Mouse (Mus musculus) myocyte (in vitro differentiated cells): Measurements from ENCODE around the gene Txndc2. TPM values are rescaled to one million over a fixed set of nuclear protein-coding genes. Genes with fewer than 3 reads are reported as not detected.
A peak's percentile ranks its signal among the peaks of the same experiment; 100 is the strongest.

Source experiments
- H3K27me3 ChIP-seq: one replicate; pipeline ENCODE4 v1.6.1; 2011; ENCODE audit not compliant: control insufficient read depth, insufficient read depth, insufficient read length
- H3K36me3 ChIP-seq: one replicate; pipeline ENCODE4 v1.6.1; 2011; ENCODE audit not compliant: control insufficient read depth, insufficient read depth
- H3K4me2 ChIP-seq: one replicate; pipeline ENCODE4 v1.6.1; 2011; ENCODE audit warnings: low read depth, control low read depth
- H3K4me3 ChIP-seq: one replicate; pipeline ENCODE4 v1.5.1; 2011; ENCODE audit warnings: mild to moderate bottlenecking, control low read depth, moderate library complexity
- H3K79me2 ChIP-seq: one replicate; pipeline ENCODE4 v1.6.1; 2011; ENCODE audit not compliant: control insufficient read depth, insufficient read depth
- H3ac ChIP-seq: one replicate; pipeline ENCODE4 v1.6.1; 2011; ENCODE audit not compliant: control insufficient read depth, insufficient read length
- CEBPB ChIP-seq: IDR thresholded peaks from 2 replicates; pipeline ENCODE4 v1.6.1; 2011; ENCODE audit warnings: mild to moderate bottlenecking, moderate library complexity; ENCODE audit not compliant: poor library complexity, insufficient read depth, severe bottlenecking
- E2F4 ChIP-seq: IDR thresholded peaks from one replicate; pipeline ENCODE4 v1.6.1; 2011; ENCODE audit warnings: mild to moderate bottlenecking, control low read depth, moderate library complexity; ENCODE audit not compliant: insufficient read depth
- MAX ChIP-seq: IDR thresholded peaks from one replicate; pipeline ENCODE4 v1.6.1; 2011; ENCODE audit warnings: low read depth, mild to moderate bottlenecking, control low read depth
- MYOD1 ChIP-seq, 3 experiments: IDR thresholded peaks; one replicate each; pipeline ENCODE4 v1.6.1; 2011; ENCODE audit warnings: control low read depth in 2 of 3, low read depth in 2 of 3, mild to moderate bottlenecking in 2 of 3, moderate library complexity in 1 of 3; ENCODE audit not compliant: insufficient read length in 2 of 3, control insufficient read depth in 1 of 3
- MYOG ChIP-seq, 3 experiments: IDR thresholded peaks; one replicate each; pipeline ENCODE4 v1.6.1; 2011; ENCODE audit warnings: control low read depth in 2 of 3, low read depth in 2 of 3, mild to moderate bottlenecking in 2 of 3; ENCODE audit not compliant: insufficient read length in 2 of 3, control insufficient read depth in 1 of 3, insufficient read depth in 1 of 3
- POLR2A ChIP-seq: IDR thresholded peaks from one replicate; pipeline ENCODE4 v1.6.1; 2011; ENCODE audit warnings: low read depth, mild to moderate bottlenecking, control low read depth, moderate library complexity; ENCODE audit not compliant: insufficient read length
- POLR2AphosphoS2 ChIP-seq: IDR thresholded peaks from one replicate; pipeline ENCODE4 v1.6.1; 2011; ENCODE audit warnings: low read depth, control low read depth; ENCODE audit not compliant: insufficient read length
- REST ChIP-seq: IDR thresholded peaks from one replicate; pipeline ENCODE4 v1.6.1; 2011; ENCODE audit warnings: mild to moderate bottlenecking, control low read depth, moderate library complexity; ENCODE audit not compliant: insufficient read depth, insufficient read length
- SRF ChIP-seq: IDR thresholded peaks from one replicate; pipeline ENCODE4 v1.6.1; 2011; ENCODE audit warnings: low read depth; ENCODE audit not compliant: control insufficient read depth, insufficient read length
- TCF12 ChIP-seq: IDR thresholded peaks from one replicate; pipeline ENCODE4 v1.6.1; 2011; ENCODE audit warnings: mild to moderate bottlenecking, control low read depth; ENCODE audit not compliant: poor library complexity, insufficient read depth, severe bottlenecking
- TCF3 ChIP-seq: IDR thresholded peaks from one replicate; pipeline ENCODE4 v1.6.1; 2011; ENCODE audit warnings: low read depth, control low read depth; ENCODE audit not compliant: insufficient read length
- USF1 ChIP-seq: IDR thresholded peaks from one replicate; pipeline ENCODE4 v1.6.1; 2011; ENCODE audit warnings: low read depth, mild to moderate bottlenecking, control low read depth, moderate library complexity
- polyA plus RNA-seq: library from polyadenylated mRNA; unstranded; fragments of >200 nt; fragmentation: generic; extraction: Trizol; gene quantifications from one replicate; pipeline ENCODE4 v1.2.1, GENCODE M21; 2012; ENCODE audit warnings: missing spikeins

The Txndc2 gene
- polyA plus RNA-seq, 1 experiment, result 0.04 TPM

- Histone ChIP-seq H3K27me3 (no peaks in the 10 kb centered on the region), H3K36me3 (no peaks in the 10 kb centered on the region), H3ac (peak overlapping the region; percentile 93), H3K4me3 (peak overlapping the region; percentile 45), H3K79me2 (peaks cover 45% of the 10 kb centered on the region), H3K4me2 (no peak overlapping the region)
- no peak for TF ChIP-seq TCF12
- TF ChIP-seq POLR2AphosphoS2, result no peak
These were observed 28.9 kb downstream of the Txndc2 start for GRCm38 (mm10) chr17:65613142-65613462.

DNA sequence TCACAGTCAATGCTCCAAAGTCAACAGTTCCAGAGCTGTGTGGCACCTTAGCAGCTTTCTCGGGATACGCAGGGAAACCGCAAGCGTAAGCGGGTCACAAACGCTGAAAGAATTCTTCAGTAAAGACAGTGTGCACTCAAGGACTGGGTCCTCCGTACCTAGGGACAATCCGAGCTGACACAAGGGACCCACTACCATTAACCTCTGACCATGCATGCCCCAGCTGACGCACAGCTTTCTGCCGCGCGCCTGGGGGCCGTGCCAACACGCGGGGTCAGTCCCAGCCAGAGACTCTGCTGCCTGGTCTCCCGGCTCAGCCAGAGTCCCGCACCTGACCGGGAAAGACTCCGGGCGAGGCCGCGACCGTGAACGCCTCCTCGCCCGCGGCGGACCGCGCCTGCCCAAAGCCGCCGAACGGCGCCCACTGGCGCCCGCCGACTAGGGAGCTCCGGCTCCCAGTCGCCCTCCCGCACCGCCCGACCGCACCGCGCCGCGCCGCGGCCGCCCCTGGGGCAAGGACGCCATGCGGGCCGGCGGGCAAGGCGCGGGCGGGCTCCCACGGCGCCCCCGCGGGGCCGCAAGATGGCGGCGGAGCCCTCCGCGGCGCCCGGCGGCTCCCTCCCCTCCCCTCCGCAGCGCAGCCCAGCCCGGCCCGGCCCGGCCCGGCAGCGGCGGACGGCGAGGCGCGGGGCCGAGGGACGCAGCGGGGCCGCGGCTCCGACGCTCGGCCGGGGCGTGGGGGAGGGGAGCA lies 29.4 kb downstream of the Txndc2 start:
- H3ac ChIP-seq, result peak overlapping the region; percentile 93
- peak overlapping the region; percentile 78 for H3K4me2 ChIP-seq
- TF ChIP-seq CEBPB (no peak), MYOG (IDR thresholded peaks at IDR 0.05; ENCODE audit: control insufficient read depth in 1 of 3, insufficient read depth in 1 of 3, insufficient read length in 2 of 3, low read depth in 2 of 3) (peak in 1 of 3 experiments; percentile 8), MAX (no peak), SRF (no peak), MYOD1 (IDR thresholded peaks at IDR 0.05; ENCODE audit: control insufficient read depth in 1 of 3, insufficient read length in 2 of 3, low read depth in 2 of 3) (peak in 1 of 3 experiments; percentile 14), TCF12 (no peak)
- H3K36me3 ChIP-seq, result no peaks in the 10 kb centered on the region
- H3K79me2 ChIP-seq, result peaks cover 51% of the 10 kb centered on the region
- peak overlapping the region; percentile 45 for H3K4me3 ChIP-seq
- H3K27me3 ChIP-seq, result no peaks in the 10 kb centered on the region

DNA sequence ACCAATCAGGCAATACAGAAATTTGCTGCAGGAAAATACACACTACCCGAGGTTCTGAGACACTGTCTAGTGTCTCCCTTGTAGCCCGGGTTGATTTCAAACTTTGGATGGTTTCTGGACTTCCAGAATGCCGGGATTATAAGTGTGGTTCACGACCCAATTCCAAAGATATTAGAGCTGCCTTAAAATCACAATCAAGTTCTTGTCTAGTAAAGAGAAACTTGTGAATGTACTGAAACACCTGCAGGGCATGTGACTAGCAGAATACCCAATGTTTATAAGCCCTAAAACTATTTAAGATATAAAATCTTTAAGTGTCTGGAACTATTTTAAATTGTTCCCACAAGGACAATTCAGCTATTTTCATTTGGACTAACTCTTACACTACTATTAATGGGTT lies 30.2 kb downstream of the Txndc2 start:
- TF ChIP-seq POLR2AphosphoS2 (no peak), USF1 (no peak), MAX (no peak), CEBPB (no peak), MYOG (IDR thresholded peaks at IDR 0.05; ENCODE audit: control insufficient read depth in 1 of 3, insufficient read depth in 1 of 3, insufficient read length in 2 of 3, low read depth in 2 of 3) (no peak), POLR2A (no peak), E2F4 (no peak)
- peak overlapping the region; percentile 78 for H3K4me2 ChIP-seq

DNA sequence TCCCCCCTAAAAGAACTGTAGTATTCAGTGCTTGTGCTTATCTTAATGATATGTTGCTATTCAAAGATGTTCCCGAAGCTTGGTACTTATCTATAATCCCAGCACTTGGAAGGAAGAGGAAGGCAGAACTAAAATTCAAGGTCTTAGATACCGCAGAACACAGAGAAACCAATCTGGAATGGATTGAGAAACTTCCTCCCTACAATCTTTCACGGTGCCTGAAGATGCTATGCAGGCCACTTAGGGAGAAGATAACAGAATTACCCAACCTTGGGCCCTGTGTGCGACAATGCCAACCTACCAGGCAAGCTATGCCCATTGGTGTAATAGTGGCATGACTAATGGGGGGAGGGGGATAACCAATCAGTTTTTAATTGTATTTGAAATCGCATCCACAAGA lies 33.2 kb downstream of the Txndc2 start:
- Histone ChIP-seq H3K79me2 (peaks cover 89% of the 10 kb centered on the region), H3K36me3 (no peaks in the 10 kb centered on the region), H3K4me3 (no peak overlapping the region), H3K27me3 (no peaks in the 10 kb centered on the region), H3ac (no peak overlapping the region), H3K4me2 (no peak overlapping the region)
- TF ChIP-seq TCF3 (no peak), POLR2AphosphoS2 (no peak), SRF (no peak), REST (no peak), MAX (no peak), TCF12 (no peak), CEBPB (no peak), E2F4 (no peak), USF1 (no peak), MYOD1 (IDR thresholded peaks at IDR 0.05; ENCODE audit: control insufficient read depth in 1 of 3, insufficient read length in 2 of 3, low read depth in 2 of 3) (no peak), POLR2A (no peak), MYOG (IDR thresholded peaks at IDR 0.05; ENCODE audit: control insufficient read depth in 1 of 3, insufficient read depth in 1 of 3, insufficient read length in 2 of 3, low read depth in 2 of 3) (no peak)

More for the DNA sequence above, 30.2 kb downstream of the Txndc2 start:
- Histone ChIP-seq H3K27me3 (no peaks in the 10 kb centered on the region), H3K79me2 (peaks cover 59% of the 10 kb centered on the region), H3K36me3 (no peaks in the 10 kb centered on the region), H3K4me3 (peak overlapping the region; percentile 45), H3ac (peak overlapping the region; percentile 93)

DNA sequence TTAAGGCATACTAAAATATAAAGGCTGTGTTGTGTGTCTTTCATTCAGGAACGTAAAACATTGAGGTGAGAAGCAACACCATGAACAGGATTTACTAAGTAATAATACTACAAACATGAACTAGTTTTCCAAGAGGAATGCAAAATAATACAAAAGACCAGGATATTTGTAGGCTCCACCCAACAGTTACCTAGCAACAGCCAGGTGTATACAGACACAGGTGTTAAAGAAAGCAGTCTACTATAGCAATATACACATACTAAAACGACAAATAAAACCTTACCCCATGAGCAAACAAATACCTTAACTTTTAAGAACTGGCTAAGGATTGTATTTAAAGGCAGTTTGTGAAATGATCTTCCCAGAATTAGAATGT lies 33.7 kb downstream of the Txndc2 start:
- H3K79me2 ChIP-seq, result peaks cover 93% of the 10 kb centered on the region
- H3K4me2 ChIP-seq, result no peak overlapping the region

More for the DNA sequence above, 33.7 kb downstream of the Txndc2 start:
- Histone ChIP-seq H3K4me3 (no peak overlapping the region), H3K27me3 (no peaks in the 10 kb centered on the region), H3ac (no peak overlapping the region), H3K36me3 (no peaks in the 10 kb centered on the region)
- TF ChIP-seq CEBPB, result no peak
- TF ChIP-seq SRF, result no peak
- TF ChIP-seq TCF12, result no peak
- no peak for TF ChIP-seq MYOD1 (IDR thresholded peaks at IDR 0.05; ENCODE audit: control insufficient read depth in 1 of 3, insufficient read length in 2 of 3, low read depth in 2 of 3)
- TF ChIP-seq E2F4, result no peak
- TF ChIP-seq REST, result no peak
- no peak for TF ChIP-seq MYOG (IDR thresholded peaks at IDR 0.05; ENCODE audit: control insufficient read depth in 1 of 3, insufficient read depth in 1 of 3, insufficient read length in 2 of 3, low read depth in 2 of 3)
- TF ChIP-seq POLR2AphosphoS2, result no peak
- TF ChIP-seq TCF3, result no peak
- TF ChIP-seq USF1, result no peak
- no peak for TF ChIP-seq MAX
- TF ChIP-seq POLR2A, result no peak
